Mouse (Mus musculus) telencephalon, adult 2 months (tissue): ENCODE data around the gene Adgrg3.

ENCODE experiments used
- DNase-seq: peaks from one replicate; pipeline ENCODE4 v3.0.0-alpha.2; 2011; ENCODE audit warnings: low read depth, low spot score

Adgrg3 gene

DNA sequence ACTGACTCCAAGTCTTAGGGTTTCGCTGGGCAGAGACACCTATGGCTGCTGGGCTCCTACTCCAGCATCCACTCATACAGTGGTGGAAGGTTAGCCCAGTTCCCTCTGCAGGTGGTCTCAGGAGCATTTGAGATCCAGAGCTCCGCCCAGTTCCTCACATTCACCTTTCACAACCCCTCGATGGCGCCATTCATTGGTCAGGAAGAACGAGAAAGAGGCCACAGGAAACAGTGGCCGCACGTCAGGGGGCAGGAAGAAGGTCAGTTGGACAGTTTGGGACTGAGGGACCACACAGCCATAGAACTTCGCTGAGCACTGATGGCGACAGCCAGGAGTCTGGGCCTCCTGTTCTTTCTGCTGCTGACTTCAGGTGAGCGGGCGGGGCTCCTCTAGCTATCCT, at the start of gene Adgrg3:
Gene Adgrg3, plus strand, starts transcription at position 242 of the 400 bp plus-strand sequence.
- no peak for DNase-seq

DNA sequence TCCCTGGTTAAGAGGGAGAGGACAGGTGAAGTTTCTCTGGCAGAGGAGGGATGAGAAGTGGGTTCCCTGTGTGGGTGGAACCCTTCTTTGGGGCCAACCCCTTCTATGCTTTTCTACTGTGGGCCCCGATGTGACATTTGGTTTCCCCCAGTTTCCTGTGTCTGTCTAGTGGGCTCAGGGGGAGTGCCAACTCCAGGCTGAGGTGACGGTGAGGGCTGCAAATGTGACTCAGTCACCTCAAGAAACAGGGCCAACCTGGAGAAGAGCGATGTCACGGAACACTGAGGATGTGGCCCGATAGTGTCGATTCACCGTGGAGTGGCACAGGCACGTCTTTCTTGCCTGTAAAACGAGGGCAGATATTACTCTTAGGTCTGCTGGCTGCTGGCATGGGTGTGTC, 44.2 kb upstream of the Adgrg3 start:
- DNase-seq: no peak

DNA sequence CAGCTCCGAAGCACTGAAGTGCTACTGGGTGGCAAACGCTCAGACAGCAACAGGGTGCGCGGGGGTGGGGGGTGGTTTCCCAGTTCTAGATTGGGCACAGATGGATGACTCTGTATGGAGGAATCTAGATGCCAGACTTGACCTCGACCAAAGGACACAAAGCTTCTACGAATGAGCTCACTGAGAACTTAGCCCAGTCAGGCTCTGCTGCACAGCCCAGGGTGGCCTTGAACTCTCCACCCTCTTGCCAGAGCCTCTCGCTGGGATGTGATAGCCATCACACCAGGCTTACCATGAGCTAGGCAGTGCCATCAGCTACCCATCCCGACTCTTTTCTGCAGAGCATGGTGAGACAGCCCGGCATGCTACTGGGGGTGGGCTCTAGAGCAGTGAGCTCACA, 43.7 kb upstream of the Adgrg3 start:
- DNase-seq: no peak

DNA sequence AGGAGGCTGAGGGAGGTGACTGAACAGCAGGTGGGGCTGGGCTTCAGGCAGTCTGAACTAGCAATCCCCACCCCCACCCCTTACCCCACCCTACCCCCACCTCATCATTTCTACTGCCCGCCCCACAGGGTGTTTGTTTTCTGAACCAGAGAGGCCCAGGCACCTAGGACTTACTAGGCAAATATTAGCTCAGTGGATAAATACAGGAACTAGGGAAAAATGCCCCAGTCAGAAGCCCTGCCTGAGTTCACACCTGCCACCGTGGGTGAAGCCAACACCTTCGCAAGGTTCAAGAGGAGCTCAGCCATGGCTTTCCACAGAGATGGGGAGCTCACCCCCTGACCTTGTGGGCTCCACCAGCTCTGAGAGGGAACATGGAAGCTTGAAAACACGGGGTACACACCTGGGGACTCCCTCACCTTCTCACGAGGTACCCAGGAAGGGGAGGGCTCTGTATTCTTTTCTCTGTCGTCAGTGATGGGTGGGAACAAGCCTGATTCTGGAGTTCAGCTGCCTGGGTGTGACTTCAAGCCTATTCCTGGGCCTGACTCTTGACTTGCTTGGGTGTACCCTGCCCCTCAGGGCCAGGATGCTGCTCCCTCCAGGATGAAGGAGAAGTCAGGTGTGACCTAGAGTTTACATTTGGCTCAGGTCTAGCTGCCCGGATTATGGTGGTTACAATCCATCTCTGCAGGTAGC, 42.9 kb upstream of the Adgrg3 start, which contains the start of gene Adgrg1:
Gene Adgrg1, plus strand, starts transcription at position 285 of the 699 bp plus-strand sequence.
- DNase-seq: no peak

DNA sequence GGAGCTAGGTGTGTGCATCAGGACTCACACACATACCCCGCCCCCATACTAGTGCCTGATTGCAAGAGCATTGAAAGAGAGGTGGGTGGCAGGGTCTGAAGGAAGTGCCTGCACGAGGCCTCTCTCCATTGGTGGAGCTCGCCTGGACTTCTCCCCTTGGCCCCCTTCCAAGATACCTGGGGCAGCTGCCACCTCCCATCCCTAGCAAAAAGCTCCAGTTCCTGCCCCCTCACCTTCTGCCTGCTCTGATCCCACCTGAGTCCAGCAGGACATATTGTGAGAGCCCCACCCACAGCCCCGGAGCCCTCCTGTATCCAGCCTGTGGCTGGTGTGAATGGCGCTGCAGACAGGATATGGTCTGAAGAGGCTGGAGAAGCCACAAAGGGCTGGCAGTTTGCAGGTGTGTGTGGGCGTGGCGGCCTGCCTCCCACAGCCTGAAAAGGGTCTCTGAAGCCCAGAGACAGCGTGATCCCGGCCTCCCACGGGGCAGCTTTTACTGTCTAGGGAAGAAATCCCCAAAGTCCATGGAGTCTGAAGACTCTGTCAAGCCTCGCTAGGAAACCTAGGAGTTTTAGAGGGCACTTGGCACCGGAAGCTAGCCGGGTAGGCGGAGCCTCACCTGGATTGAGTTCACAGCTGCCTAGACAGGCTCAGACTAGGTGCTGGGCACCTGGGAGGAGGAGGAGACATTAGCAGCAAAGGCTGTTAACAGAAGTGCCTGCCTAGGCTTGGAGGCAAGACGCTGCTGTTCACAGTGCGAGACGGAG, 40.7 kb upstream of the Adgrg3 start:
- no peak for DNase-seq

DNA sequence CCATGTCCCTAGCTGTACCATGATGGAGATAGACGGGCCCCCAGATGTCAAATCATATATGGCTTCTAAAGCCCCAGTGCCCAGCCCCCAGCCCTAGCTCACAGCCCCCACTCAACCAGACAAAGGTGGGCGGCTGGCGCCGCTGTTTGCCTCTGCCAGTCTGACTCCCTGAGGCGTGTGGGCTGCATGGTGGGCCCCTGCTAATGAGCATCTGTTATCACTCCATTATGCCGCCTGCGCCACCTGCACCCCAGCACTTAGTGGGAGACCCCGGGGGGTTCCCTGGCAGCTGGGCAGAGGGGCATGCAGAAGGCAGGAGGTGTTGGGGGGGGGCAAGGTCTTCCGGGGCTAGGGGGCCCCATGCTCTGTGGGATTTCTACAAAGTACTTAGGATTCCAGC, 39.4 kb upstream of the Adgrg3 start:
- no peak for DNase-seq

DNA sequence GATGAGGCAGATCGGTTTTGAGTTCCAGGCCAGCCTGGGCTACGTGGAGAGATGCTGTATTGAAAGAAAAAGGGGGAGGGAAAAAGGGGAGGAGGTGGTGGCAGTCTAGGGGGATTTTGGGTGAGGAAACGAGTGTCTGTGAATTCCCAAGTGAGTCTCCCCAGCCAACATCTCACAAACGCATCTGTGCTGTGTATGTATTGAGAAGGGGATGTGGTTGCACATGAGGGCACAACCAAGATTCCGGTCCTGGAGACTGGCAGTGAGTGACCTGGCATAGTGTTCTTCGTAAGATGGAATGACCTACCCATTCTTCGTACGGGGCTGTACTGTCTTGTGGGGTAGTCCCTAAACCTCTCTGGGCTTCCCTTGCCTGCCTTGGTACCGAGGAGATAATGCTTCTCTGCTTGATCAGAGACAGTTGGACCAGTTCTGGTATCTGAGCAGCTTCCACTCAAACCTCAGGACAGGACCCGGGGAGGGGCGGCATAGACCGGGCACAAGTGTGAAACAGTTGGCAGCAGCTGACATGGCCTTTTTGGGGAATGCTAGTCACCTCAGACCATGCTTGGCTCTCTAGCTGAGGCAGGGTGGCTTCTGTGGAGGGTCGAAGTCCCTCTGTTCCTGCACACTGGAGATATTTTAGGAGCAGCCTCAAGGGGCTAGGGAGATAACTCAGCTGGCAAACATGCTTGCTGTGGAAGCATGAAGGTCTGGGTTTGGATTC, 38.7 kb upstream of the Adgrg3 start:
- no peak for DNase-seq

DNA sequence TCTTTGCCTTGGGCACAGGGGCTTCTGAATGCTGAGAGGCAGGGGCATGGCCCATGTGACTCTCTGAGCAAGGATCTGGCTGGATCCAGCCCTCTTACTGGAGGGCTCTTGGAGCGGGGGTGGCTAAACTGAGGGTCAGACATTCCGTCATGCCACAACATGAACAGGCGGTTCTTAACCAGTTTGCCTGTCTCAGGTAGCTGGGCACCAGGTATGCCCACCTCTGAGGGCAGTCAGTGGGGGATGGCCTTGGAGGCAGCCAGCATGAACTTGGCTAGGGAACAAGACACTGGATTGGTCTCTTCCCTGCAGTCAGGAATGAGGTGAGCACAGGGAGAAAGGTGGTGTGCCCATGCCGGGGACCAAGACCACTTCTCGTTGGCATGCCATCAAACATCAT, 37.3 kb upstream of the Adgrg3 start:
- no peak for DNase-seq

DNA sequence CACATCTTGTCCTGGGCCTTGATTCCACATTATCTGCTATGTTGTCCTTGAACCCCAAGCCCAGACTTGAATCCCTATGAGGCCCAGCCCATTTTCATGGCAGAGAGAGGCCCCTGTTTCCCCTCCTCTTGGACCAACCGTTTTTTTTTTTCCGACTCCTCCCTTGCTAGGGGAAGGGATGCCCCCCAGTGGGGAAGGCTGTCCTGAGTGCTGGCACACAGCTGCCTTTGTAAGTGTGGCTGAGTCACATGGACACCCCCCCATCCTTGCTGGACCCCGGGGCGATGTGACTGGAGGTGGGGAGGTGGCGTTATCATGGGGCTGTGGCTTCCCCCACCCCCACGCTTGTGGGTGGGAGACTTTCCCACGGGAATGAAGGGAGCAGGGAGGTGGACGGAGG, 36.5 kb upstream of the Adgrg3 start:
- DNase-seq: no peak

DNA sequence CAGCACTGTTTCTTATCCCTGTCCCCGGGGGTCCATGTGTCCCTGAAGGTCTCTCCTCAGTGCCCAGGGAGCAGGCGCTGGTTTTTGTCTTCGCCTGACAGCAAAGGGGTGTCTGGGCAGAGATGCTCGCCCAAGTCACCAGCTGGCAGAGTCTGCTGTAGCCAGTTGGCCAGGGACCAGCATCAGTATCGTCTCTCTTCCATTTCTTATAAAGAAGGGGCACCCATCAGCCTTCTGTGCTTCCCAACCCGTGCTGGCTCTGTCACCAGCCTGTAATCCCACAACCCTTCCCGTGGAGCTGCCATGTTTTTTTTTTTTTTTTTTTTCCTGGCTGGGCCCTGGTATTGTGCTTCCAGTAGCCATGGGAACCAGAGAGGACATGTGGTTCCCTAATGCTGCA, 35.6 kb upstream of the Adgrg3 start:
- no peak for DNase-seq

DNA sequence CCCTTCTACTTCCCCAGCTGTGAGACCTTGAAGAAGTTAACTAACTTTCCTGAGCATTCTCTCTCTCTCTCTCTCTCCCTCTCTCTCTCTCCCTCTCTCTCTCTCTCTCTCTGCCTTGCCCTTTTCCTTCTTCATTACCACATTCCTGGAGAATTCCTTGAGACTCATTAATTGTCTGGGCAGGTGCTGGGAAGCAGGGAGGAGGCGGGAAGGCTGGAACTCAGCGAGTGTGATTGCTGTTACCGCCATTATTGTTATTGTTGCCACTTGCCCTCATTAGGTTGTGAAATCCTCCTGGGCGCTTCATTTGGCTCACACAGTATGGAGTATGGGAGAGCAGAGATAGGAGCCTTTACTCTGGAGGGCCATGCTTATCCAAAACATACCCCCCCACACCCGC, 34.3 kb upstream of the Adgrg3 start:
- no peak for DNase-seq

DNA sequence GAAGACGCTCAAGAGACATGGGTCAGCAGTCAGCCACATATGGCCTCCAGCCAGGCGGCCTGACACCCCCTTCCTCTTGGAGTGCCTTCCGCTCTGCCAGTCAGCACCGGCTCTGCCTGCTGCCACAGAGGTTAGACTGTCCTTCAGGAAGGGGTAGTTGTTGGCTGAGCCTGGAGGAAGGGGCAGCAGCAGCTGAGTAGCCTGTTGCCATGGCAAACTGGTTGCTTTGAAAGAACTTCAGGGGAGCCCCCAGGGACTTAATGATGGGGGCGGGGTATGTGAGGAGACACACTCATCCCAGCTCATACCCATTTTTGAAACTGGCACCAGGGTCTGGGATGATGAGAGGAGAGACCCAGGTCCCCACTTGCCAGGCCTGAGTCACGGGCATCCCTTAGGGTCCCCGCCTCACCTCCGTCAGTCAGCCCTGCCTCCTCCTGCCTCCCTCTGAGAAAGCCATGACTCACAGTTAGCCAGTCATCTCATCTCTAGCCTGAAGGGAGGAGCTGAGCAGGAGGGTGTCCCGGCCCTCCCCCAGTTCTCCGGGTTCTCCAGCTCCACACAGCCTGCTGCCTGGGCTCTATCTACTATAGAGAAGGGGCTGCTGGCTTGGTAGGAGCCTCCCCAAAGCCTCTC, 33.5 kb upstream of the Adgrg3 start:
- no peak for DNase-seq

DNA sequence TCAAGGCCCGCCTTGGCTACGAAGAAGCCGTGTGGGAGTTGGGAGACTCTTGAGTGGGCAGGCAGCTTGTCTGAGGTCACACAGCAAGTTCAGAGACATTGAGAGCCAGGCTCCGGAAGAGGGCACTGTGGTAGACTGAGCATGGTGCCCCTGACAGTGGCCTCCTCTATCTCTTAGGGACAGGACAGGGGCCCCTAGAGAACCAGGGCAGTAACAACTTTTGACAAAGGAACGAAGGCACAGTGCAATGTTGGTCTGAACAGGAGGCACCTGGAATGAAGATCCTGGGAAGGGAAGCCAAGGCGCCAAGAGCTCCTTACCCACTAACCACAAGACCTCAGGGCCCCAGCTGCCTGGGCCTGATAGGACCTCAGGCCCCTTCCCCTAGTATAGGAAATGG, 32.5 kb upstream of the Adgrg3 start:
- no peak for DNase-seq

DNA sequence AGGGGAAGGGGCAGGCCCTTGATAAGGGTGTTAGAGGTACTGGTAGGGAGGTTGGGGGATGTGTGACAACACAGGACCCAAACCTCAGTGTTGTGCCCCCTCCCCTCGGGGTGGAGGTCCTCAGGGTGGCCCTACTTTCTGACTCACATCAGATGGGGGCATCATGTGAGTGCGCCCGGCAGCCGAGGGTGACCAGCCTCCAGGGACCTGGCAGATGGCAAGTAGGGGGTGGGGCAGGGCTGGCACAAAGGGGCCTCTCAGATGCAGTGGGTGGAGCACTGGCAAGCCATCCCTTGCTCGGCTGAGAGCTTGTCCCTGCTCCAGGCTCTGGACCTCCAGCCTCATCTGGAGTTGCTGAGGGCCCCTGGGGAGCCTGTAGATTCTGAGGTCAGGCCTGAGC, 30.8 kb upstream of the Adgrg3 start:
- no peak for DNase-seq

DNA sequence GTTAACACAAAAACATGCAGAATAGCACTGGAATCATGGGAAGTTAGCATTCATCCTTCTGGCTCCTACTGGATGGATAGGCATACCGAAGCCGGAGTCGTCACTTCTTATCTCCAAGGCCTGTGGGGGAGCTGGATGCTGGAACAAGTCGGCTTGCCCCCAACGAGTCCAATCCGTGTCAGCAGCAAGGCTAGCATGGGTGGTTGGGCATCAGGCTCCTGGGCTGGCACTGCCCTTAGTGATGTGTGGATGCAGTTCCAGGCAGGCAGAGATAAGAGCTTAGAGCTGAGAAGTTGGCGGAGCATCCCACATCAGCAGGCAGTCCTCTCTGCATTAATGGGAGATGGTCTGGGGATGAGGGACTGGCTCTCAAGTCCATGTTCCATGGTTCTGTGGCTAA, 29.9 kb upstream of the Adgrg3 start:
- no peak for DNase-seq

DNA sequence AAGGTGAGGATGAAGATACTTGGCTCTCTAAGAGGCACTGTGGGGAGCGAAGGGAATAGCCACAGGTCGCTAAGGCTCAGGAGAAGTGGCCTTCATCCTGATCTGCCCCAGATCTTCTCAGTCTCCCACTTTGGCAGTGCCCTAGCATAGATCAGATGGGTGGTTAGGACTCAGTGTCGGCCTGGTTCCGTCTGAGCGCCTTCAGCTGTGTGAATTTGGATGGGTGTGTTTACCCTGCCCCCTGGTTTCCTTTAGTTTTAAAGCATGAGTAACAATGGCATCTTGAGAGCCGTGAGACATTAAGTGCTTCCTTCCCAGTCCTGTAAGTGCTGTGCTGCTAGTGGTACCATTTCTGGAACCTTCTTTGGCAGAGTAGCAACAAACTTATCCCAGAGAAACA, 28.9 kb upstream of the Adgrg3 start:
- DNase-seq: no peak

DNA sequence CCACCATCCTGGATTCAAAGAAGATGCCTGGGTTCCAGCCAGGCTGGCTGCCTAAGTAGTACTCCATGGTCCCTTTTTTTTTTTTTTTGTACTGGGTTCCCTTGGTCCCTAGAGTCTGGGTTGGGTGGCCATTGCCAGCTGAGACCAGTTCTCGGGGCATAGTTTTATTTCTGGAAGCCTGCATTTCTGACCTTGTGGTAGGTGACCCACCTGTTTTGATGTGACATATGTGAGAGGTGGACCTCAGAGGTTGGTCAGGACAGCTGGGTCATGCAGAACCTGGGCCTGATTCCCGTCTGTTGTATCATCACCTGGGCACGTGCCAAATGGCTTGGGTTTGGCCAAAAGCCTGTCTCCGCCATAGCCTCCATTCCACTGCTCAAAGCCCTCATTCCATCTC, 27.8 kb upstream of the Adgrg3 start:
- no peak for DNase-seq

DNA sequence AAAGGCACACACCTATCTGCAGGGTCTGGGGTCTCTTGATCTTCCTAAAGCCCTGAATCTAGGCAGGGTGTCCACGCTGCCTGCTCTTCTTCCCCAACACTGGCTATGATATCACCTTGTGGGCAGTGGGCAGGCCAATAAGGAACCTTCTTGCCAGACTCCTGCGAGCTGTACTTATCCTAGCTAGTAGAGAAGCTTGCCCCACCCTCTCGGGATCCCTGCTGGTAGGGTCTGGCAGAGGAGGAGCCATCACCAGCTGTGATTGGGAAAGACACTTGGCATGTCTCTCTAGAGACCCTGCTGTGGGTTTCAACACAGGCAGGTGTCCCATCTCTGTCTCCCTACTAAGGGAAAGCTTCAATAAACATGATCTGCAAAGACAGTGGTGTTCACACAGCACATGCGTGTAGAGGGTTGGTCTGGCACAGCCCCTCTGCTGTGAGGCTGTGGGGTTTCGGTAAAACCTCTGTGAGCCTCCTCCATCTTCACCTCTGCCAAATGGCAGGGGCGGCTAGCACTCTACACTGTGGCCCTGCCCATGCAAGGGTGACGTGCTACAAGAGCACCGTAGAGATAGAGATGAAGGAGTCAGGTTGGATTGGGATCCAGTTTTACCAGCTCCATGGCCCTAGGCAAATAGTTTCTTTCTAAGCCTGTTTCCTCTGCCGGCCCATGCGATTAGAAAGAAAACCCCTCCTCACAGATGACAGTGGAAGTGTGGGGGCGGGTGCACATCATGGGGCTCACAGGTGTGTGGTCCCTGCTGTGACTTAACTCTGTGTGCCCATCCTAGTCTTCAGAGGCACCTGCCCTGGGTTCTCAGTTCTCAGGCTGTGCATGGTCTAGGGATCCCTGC, 26.7 kb upstream of the Adgrg3 start:
- DNase-seq: no peak

DNA sequence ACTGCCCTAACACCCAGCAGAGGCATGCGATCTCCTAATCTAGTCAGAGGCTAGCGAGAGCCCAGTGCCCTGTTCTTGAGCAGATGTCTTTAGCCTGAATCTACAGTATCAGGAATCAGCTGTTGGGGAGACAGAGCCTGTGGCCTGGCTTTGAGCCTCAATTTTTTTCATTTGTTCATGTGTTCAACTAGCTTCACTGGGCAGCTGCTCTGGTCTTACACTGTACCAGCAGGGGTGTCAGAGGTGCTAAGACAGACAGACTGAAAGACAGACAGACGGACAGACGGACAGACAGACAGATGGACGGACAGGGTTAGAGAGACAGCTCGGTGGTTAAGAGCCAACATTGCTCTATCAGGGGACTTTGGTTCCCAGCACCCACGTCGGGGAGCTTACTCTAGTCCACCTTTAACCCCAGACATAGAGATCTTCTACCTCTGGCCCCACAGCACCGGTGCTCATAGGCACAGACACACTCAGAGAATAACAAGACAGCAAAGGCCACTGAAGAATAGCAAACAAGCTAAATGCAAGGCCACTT, 26.0 kb upstream of the Adgrg3 start:
- no peak for DNase-seq

DNA sequence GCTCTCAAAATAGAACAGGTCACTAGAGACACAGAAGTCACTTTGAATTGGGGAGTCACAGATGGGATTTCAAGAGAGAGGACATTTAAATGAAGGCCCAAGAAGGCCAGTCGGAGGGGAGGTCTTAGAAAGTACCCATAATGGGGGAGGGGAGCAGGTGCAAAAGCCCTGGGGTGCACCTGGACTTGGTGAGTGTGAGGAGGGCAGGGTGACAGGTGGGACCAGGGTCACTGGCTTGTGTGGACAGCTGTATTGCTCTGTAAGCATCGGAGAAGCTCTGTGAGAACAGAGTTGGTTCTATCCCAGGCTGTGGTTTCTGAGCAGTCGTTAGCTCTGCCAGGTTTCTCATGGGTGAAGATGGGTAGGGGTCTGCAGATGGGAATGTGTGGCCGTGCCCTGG, 25.5 kb upstream of the Adgrg3 start:
- DNase-seq: no peak

DNA sequence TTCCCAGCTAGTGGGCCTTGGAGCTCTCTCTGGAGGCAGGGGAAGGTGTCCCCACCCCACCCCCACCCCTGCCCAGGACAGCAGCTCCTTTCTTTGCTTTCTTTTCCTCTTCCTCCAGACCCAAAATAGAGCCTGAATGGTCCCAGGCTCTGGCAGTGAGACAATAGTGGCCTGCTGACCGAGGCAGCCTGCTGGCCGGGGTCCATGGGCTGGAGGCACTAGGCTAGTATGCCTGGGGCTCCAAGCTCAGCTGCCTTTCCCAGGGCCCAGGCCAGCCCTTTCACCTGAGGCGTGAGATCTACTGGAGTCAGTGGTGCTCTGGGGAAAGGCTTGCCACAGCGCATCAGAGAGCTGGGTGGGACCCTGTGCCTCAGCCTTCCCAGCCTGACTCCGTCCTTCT, 25.0 kb upstream of the Adgrg3 start:
- no peak for DNase-seq
